Mouse (Mus musculus) 416B (cell line): Measurements from ENCODE around the gene Kif11.

Experiments used
- DNase-seq: peaks from one replicate; pipeline ENCODE4 v3.0.0; 2011; ENCODE audit warnings: low read depth

The Kif11 gene

GRCm38 (mm10) chr19:37443631-37444140 lies 67.5 kb downstream of the Kif11 start:
- DNase-seq, result peak; percentile 70

DNA sequence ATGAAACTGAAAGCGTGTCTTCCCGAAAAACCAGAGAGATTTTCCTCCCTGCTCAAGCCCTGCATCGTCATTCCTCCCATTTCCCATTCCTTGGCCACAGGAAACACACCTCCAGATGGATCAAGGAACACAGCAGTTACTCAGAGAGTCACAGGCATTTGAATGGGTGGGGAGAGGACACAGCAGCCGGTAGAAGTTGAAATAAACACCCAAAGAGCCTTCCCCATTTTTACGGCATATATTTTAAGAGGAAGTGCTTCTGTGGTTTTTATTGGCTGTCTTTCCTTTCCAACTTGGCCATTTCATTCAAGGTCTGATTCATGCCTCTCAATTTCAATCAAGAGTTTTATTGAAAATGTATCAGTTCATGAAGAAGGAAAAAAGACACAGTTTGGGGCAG lies 72.0 kb downstream of the Kif11 start:
- DNase-seq, result peak; percentile 69

- DNase-seq, result no peak
These were observed 73.0 kb downstream of the Kif11 start for GRCm38 (mm10) chr19:37449246-37449645.

DNA sequence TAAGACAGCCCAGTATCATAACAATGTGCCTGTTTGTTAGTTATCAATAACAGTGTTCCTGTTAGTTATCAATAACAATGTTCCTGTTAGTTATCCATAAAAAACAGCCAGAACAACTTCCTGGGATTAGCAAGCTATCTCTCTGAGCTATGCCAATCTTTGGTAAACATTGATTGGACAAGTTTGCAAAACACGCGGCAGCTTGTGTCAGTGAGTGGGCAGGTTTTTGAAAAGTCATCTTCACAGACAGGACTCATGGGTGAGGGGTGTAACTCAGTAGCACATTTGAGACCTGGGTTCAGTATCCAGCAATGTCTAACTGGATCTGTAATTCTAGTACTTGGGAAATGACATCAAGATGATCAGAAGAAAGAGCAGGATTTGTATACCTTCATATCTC lies 79.3 kb downstream of the Kif11 start:
- DNase-seq, result no peak

DNA sequence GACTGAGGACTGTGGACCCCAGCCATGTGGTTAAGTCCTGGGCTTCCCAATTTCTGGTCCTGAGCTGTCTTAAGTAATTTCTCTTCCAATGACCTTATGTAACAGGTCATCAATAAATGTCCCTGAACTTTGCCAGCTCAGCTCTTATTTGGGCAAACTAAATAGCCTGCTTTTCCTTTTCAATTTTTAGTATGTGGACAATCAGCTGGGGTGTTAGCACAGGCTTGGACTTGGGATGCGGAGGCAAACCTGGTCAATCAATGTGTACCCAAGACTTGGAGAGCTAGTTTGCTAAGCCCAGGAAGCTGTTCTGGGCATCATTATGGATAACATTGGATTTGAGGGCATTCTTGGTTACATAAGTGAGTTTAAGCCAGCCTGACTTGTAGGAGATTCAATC lies 79.8 kb downstream of the Kif11 start:
- no peak for DNase-seq

DNA sequence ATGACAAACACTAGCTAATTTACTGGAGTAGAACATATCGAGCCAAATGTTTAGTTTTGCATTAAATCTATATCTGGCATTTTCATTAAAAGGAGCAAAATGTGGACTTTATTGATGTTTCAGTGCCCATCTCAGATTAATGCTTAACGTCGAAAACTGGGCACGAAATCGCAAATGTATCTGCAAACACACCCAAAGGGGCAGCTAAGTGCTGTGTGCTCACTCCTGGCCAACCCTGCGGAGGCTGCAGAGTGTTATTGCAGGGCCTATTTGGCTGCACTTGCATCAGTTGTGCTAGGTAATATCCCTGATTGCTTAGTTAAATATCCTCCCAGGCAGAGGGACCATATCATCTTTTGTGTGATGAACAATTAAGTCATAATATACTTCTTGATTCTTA lies 81.8 kb downstream of the Kif11 start:
- no peak for DNase-seq

GRCm38 (mm10) chr19:37466403-37466802 lies 90.2 kb downstream of the Kif11 start:
- no peak for DNase-seq

- no peak for DNase-seq
These were observed 90.8 kb downstream of the Kif11 start for GRCm38 (mm10) chr19:37466978-37467377.

GRCm38 (mm10) chr19:37468841-37469566 lies 92.8 kb downstream of the Kif11 start:
- DNase-seq, result no peak
